Mouse (Mus musculus) thymus, postnatal 14 days (tissue): Measurements from ENCODE around the gene Pskh1.

ENCODE experiments used
- DNase-seq: peaks from one replicate; pipeline ENCODE4 v3.0.0; 2021

Gene Pskh1

DNA sequence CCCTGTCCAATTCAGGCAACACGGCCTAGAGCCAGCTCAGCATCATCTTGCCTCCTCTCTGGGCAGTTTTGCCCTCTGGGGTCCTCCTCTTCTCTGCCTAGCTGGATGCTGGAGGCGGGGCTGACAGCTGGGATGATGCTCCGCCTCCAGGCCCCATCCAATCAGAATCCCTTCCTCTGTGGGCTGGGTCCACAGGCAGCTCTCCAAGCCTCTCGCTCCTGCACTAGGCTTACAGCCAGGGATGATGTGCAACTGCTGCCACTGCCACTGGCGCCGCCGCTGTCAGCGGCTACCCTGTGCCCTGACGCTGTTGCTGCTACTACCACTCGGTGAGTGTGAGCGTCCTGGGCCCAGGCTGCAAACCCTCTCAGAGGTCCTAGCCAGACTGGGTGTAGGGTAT is 6.9 kb upstream of the Pskh1 start, which contains the start of gene Nrn1l:
Nrn1l (plus strand) TSS at position 229 of the 400 bp plus-strand sequence.
- DNase-seq, result peak; percentile 21

DNA sequence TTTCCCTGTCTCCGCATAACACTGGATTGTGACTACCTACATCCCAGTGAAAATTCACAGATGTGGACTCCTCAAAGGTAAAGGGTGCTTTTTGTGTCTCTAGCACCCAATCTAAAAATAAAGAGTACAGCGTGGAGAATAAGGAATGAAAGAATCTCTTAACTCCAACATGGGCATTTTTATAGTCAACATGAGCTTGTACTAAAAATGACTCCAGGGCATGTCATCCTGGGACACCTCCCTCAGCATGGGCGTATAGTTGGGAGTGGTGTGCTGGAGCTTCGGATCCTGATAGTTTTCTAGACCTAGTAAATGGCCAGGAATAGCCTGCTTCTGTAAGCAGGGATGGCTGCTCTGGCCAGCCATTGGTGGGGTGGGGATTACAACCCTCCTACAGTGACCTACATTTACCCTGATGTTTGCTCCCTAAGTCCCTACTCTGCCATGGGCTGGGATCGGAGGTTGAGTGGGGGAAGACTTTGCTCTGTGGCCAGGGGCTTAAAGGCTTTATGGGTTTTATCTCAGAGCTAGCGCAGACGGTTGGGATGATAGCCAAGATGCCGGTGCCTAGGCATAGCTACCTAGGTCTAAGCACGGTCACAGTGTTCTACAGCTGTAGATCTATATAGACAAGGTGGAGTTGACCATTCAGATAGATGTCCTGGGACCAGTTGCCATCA is 2.3 kb upstream of the Pskh1 start:
- DNase-seq, result no peak

DNA sequence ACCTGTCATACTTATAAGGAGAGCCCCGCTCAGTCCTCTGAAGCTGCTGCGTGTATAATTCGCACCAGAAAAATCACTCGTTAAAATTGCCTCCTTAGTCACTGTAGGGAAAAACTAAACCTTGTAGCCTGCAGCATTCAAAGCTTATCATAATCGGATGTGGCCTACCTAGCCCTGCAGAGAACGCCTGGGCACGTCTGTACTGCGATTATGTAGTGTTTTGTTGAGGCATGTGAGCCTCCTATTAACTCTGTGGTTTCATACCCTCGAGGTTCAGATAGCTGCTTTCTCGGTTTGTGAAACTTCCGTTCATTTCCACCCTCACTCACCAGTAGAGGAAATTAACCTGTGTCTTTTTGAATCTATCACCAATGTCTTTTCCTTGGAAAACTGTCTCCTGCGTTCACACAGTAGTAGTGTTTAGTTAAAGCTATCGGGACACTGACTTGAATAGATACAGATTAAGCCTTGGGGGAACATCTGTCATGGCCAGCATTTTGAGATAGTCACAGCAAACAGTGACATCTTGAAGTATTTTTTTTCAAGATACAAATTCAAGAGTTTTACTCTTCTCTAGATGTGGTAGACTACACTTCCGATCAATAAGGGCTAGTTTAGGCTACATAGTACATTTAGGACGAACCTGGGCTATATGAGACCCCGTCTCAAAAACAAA is 838 bp downstream of the Pskh1 start:
- DNase-seq, result peak; percentile 20

DNA sequence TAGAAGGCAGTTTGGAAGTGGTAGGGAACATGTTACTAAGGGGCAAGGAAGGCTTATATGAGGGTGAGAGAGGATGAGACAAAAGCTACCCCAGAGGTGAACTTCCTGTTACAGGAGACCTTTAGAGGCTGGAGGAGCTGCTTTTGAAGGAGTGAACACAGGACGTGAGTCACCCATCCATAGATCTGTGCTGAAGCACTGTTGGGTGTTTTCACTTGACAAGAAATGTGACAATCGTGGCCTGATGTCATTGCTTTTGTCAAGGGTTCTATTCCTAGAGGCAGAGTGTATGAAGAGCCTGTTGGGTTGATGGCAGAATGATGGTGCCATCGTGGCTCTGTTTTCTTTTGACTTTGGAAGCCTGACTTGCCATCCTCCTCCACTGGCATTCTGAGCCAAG is 19.1 kb downstream of the Pskh1 start:
- DNase-seq, result no peak

DNA sequence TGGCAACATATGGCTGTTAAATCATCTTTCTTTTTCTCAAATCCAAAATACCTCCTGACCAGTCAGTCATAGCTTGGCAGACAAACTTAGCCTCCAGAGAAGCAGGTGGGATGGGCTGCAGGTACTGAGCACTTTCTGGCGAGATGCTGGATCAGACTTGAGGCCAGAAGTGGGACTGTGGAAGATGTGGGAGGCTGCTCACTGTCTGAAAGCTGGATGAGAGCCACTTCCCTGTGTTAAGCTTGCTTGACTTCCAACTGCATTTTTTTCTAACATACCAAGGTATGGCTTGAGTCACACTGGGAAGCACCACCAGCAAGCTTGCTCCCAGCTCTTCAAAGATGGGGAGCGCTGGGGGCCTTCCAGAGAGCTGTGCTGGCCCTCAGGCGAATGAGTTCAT is 24.9 kb downstream of the Pskh1 start:
- DNase-seq, result no peak

DNA sequence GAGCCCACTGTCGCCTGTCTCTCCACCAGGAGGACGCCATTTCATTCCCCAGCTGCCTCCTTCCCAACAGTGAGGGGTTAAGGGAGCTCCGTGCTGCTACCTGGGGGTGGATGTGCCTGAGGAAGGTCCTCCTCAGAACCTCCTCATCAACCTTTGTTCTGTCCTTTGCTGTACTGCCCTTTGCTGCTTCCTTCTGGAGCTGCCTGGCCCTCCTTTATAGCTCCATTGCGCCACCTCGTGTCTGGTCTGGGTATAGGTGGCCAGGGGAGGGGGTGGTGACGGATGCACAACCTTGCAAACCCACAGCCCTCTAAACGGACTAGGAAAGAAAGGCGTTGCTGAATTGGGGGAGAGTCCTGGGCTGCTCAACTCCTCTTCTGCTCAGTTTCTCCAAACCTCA is 30.4 kb downstream of the Pskh1 start:
- peak; percentile 92 for DNase-seq

DNA sequence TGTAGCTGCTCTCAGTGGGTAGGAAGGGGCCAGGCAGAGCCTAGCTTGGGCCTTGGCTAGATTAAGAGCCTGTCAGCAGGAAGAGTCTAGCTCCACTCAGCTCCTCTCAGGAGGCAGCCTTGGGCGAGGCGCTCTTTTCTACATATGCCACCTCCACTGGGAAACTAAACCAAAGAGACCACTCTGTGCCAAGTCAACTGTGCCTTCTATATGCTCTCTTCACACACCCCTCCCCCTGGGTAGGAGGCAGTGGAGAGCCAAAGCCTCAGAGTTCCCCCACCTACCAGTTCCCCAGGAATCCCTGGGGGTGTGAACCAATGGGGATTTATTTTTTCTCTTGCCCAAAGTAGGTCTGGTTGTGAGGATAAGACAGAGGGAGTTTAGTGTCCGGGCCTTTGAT is 31.0 kb downstream of the Pskh1 start:
- DNase-seq, result no peak

DNA sequence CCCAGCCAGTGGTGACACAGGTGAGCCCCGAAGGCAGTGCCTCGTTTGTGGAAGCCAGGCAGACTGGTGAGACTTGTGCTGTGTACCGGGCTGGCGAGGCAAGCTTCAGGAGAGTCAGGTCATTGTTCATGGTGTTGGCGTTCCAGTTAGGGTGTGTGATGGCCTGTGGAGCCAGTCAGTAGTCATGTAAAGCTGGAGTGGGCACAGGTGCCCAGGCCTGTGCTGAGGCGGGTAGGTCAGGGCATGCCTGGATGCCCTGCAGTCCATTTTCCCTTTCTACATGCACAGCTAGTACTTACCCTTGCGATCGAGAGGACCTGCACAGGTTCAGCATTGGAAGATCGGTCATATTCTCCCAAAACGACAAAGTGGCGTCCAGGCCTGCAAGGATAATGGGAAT is 32.3 kb downstream of the Pskh1 start:
- no peak for DNase-seq

DNA sequence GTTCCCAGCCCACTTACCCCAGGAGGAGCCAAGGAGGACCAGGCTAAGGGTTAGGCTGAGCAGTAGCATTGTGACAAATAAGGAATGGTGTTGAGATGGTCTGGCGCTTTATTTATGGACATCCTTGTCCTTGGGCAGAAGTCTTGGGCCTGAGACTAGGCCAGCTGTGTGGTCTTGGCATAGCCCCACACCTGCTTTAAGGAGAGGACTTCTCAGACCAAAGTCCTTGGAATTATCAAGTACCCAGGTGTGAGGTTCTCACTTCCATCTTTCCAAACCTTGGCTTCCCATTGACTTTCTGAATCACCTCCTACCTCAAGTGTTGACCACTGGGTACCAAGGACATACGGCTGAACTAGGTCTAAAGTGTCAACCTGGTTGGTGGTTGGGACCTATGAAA is 33.5 kb downstream of the Pskh1 start, which contains the start of gene Ctrl:
Ctrl (minus strand) TSS at position 101 of the 400 bp plus-strand sequence.
- no peak for DNase-seq

DNA sequence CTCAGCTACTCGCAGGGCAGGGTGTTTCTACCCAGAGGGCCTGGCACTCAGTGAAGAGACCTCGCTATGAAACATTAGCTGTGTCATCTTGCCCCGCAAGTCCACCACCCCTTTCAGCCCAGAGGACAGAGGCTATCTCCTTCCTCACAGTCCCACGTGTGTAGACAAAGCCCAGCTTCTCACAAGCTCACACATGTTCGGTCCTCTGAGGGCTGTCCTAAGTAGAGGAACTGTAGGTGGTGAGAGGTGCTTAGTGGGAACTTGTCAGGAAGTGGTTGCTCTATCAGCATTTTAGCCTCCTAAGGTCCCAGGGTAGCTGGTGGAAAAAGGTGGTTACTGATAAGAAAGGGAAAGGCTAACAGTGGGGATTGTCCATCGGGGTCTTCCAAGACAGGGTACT is 34.9 kb downstream of the Pskh1 start:
- no peak for DNase-seq

DNA sequence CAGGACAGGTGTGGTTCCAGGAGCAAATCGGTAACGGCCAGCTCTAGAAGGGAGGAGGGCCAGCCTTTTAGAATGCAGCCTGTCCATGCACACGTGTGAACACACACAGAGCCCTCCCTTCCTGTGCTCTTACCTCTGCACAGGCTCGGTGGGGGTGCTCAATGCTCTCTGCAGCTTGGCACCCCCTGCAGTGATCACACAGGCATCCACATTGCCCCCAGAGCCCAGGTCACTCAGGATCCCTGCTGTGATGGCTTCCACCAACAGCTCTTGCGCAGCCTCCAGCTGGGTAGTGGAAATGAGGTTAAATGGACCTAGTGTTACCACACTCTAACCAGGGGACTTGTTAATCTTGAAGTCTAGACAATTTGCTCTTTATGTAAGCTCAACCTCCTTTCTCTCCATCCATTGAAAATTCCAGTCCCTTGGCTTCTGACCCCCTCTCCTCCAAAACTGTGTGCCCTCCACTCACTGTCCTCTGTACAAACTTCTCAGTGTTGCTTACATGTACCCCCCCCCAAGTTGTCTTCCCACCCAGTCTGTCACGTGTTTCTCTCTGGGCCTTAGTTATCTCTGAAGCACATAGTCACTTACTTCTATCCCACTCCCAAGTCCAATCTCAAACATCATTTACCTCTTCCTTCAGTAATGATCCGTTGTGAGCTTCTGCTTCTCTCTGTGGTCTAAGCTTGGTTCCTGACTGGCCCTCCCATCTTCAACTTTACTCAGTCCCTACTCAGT is 35.8 kb downstream of the Pskh1 start:
- DNase-seq, result no peak

DNA sequence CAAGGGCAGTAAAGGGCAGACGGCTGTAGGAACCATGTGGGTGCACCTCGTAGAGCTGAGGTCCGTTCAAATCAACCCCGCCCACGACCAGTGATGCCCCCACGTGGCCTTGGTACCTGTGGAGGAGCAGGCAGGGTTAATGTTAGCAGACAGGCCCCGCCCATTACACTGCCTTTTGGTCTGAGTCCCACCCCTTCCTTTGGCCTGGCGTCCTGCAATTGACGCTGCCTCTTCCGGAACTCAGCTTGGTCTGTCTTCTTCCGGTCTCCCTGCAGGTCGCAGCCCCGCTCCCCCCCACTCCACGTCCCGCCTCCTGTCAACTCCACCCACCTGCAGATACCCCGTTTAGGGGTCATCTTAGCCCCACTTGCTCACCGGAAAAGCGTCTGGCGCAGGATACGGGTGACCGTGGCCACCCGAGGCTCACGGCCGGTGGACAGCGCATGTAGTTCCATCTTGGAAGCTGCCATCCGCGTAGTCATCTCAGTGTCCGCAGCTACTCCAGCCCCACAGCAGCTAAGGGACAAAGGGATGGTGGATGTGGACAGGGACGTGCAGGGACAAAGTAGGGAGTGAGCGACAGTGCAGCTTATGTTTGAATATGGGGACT is 36.7 kb downstream of the Pskh1 start:
- DNase-seq, result peak; percentile 76

DNA sequence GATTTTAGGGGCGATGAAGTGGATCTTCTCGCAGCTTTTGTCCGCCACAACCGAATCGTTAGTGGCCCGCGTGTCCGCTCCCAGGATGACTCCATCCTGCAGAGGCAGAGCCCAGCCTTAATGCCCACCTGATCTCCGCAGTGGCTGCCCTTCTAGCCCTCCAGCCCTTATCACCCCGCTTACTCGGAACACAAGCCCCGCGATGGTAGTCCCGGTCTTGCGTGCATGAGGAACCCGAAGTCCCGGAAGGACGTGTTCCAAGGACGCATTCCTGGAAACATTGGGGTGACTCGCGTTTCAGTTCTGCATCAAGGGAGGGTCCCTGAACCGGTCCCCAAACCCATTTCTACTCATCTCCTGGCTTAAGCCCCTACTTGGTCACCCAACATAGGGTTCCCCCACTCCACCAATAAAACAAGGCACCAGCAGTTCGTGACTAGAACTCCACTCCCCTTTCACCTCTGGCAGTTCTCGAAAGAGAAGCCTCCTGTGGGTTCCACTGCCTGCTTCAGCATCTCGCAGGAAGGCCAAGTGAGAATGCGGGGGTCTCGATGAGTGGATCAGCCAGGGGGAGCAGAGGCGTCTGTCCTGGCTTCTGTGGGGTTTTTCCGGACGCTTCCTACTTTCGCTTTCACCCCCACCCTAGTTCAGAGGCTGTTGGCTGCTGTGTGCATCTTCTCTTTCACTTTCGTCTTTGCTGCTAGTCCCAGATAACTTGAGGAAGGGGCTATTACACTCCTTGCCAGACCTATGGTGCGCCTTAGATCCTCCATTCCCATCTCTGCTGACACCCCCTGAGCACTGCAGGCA is 37.5 kb downstream of the Pskh1 start:
- DNase-seq, result peak; percentile 64

DNA sequence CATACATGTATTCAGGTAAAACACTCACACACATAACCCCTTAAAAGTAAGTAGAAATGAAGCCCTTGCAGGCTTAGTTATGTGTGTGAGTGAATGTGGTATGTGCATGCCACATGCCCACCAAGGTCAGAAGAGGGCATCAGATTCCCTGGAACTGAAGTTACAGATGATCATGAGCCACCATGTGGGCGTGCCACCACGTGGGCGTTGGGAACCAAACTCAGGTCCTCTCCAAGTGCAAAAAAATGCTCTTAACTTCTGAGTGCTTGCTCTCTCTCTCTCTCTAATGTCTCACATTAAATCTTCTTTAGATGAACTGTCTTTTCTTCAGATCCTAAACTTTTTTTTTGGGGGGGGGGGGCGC is 38.0 kb downstream of the Pskh1 start, which contains the start of gene Psmb10:
Psmb10 (minus strand) TSS at position 139 of the 364 bp plus-strand sequence.
- peak; percentile 53 for DNase-seq

DNA sequence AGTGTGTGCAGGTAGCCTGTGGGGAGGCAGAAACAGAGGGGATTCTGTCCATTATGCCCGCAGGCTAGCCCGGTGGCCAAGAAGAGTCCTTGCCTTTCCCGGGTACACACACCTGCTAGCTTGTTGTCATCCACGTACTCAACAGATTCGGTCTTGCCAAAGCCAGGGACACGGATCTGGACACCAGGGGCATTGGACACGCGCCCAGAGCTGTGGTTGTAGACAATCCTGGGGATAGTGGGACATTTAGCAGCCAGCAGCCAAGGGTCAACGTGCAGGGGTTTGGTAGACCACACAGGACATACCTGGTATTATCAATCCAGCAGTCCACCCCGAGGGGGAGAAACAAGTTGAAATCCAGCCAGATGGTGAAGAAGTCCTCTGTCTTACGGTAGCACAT is 41.8 kb downstream of the Pskh1 start:
- no peak for DNase-seq

DNA sequence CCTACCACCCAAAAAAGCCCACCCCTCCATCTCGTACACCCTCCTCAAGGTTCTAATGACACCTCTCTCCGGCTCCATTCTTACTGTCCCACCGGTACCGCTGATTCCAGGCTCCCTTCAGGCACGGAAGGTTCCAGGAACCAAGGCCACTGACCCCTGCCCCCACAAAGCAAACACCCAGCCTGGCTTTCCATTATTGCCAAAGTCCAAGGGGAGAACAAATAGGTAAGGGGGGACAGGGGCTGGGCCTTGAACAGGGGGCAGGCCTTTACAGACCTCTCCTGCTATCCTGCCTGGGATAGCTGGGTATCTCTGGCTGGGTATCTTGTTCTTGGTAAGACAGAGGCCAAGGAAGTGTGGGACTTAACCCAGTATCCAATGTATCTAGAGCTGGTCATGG is 42.3 kb downstream of the Pskh1 start:
- DNase-seq, result no peak

DNA sequence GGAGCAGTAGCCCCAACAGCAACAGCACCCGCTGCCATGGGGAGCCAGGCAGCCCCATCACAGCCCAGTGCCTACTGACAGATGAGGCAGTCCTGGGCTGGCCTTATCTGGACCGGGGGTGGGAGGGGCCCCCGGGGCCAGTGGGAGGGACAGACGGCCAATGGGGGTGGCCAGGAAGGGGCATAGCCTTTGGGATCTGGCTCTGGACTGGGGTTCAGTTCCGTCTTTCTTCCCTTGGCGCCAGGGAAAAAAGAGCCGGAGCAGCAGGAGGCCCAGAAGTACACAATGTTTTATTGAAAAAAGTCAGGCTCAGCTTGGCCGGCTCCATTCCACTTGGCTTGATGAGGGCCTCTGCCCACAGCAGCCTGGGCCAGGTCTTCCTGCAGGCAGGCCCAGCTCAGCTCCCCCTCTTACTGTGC is 43.1 kb downstream of the Pskh1 start, which contains the start of gene Lcat:
Lcat (minus strand) TSS at position 62 of the 419 bp plus-strand sequence.
- DNase-seq, result no peak

DNA sequence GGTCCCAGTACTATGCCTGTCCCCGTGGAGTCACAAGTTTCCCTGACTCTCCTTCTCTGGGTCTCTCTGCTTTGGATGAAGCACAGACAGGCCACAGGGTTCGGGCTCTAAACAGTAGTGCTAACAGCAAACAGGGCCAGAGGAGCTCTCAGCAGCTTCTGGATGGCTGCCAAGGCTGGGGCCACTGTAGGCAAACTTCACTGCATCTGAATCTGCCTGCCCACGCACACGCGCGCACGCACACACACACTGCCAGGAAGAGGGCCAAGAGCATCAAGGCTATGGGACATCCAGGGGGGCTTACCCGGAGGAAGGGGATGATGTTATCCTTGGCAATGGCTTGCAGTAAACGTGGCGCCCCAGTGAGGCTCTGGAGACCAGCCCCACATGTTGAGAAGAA is 49.1 kb downstream of the Pskh1 start:
- DNase-seq, result no peak

DNA sequence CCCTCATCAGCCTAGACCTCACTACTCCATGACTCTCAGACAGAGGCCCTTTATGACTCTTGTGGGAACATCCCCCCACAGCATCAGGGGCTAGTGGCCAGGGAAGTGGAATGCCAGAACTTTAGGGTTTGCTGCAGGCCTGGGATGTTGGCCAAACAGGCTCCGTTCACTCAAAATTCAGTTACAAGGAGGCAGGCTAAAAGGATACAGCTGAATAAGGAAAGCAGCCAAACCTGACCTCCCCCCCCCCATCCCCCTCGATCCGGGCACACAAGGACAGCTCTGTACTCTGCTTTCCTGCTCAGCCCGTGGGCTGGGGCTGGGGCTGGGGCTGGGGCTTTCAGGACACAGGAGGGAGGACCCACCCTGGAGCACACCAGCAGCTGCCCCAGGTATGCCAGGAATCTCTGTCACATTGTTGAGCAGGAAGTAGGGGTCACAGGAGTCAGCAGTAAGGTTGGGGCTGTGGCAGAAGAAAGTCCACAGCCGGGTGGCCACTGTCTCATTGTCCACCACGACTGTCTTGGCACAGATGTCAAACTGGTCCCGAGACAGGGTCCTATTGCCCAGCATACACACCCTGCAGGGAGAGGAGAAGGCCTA is 50.9 kb downstream of the Pskh1 start:
- no peak for DNase-seq

DNA sequence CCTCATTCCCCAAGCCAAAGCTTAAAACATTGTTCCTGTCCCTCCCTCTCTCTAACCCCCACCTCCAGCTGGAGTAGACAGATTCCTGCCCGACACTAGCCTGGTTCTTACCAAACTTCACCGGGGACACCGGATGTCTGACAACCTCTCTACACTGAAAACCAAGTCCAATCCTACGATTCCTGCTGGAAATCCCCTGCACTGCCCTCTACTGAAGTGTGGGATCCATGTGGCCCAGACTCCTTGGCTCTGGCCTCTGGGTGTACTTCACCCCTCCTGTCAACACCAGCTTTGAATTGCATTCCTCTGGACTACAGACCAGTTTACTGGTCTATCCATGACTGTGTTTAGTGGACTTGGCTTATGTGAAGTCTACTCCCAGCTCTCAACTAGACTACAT is 56.3 kb downstream of the Pskh1 start:
- DNase-seq, result no peak

DNA sequence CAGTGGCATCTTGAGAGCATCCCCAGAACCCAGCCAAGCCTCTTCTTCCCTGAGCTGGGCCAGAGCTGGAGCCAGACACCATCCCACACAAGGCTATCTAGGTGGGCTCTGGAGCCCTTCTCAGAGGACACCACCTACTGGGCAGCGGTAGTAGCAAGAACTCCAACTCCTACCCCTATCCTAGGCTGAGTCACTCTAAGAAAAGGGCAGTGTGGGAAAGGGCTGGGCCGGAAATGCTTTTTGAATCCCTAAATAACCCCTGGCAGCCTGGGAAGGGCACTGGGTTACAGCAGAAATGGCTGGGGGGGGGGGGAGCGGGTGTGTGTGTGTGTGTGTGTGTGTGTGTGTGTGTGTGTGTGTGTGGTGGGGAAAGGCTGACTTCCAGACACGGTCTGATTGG is 57.6 kb downstream of the Pskh1 start:
- no peak for DNase-seq

DNA sequence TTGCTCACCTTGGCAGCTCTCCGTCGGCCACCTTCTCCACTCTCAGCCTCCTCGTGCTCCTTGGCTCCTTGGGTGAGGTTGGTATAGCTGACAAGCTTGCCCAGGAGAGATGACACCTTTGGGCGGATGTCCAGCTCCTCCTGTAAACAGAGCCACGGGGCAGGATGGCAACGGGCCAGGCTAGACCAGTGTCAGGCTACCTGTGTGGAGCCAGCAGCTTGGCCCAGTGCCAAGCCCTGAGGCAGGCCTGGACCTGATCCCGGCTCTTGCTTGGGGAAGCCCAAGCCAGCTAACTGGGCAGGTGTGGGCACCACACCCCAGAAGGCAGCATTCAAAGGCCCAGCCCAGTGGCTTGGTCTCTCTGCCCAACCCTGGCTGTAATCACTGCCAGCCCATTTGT is 59.1 kb downstream of the Pskh1 start:
- no peak for DNase-seq
